Mouse (Mus musculus) midbrain, embryonic 11.5 days (tissue): Measurements from ENCODE around the gene Usb1. TPM values are rescaled to one million over a fixed set of nuclear protein-coding genes. Genes with fewer than 3 reads are reported as not detected.
A peak's percentile ranks its signal among the peaks of the same experiment; 100 is the strongest.
"Not testable (repeated sequence)": the region's sequence is repeated elsewhere in the genome, so short reads cannot be mapped to it uniquely, and the experiment has no call there.

ENCODE experiments used
- ATAC-seq: fragments of 200-750 bp; cut with Nextera tagmentation; 2 replicates; pipeline ENCODE4 v1.8.0; 2017; ENCODE audit warnings: moderate TSS enrichment, moderate library complexity; ENCODE audit not compliant: low FRiP score
- DNase-seq: peaks from one replicate; pipeline ENCODE4 v3.0.0; 2015; ENCODE audit warnings: low spot score; ENCODE audit errors: missing footprints
- H3K27ac ChIP-seq: fragments of 300-500 bp; sonication (generic); 2 replicates; pipeline ENCODE4 v1.5.1; 2014; ENCODE audit warnings: low read depth, low read length
- H3K27me3 ChIP-seq: fragments of 300-500 bp; sonication (generic); 2 replicates; pipeline ENCODE4 v1.6.1; 2014; ENCODE audit warnings: mild to moderate bottlenecking, low read length, moderate library complexity, mixed read lengths; ENCODE audit not compliant: control insufficient read depth, insufficient read depth
- H3K36me3 ChIP-seq: fragments of 300-500 bp; sonication (generic); 2 replicates; pipeline ENCODE4 v1.6.1; 2014; ENCODE audit warnings: mild to moderate bottlenecking, low read length, moderate library complexity, mixed read lengths; ENCODE audit not compliant: control insufficient read depth, insufficient read depth
- H3K4me1 ChIP-seq: fragments of 300-500 bp; sonication (generic); 2 replicates; pipeline ENCODE4 v1.6.1; 2014; ENCODE audit warnings: low read length; ENCODE audit not compliant: control insufficient read depth, insufficient read depth
- H3K4me2 ChIP-seq: fragments of 300-500 bp; sonication (generic); 2 replicates; pipeline ENCODE4 v1.6.1; 2014; ENCODE audit warnings: mild to moderate bottlenecking, moderate library complexity
- H3K4me3 ChIP-seq: fragments of 300-500 bp; sonication (generic); 2 replicates; pipeline ENCODE4 v1.5.1; 2014; ENCODE audit warnings: low read depth, low read length
- H3K9ac ChIP-seq: fragments of 300-500 bp; sonication (generic); 2 replicates; pipeline ENCODE4 v1.6.1; 2014; ENCODE audit warnings: low read length
- H3K9me3 ChIP-seq: fragments of 300-500 bp; sonication (generic); 2 replicates; pipeline ENCODE4 v1.6.1; 2016; ENCODE audit warnings: low read length; ENCODE audit not compliant: control insufficient read depth
- WGBS: fragments of 180-500 bp; shearing (Covaris S2); extraction: QIAGEN DNeasy Blood & Tissue Kit; methylation state at CpG from one replicate; pipeline ENCODE4 v1.1.7; 2014; 5-methylcytosine and 5-hydroxymethylcytosine counted together
- polyA plus RNA-seq: library from polyadenylated mRNA; unstranded; fragments of >200 nt; fragmentation: Nextera tagmentation; extraction: Ambion mirVana; gene quantifications from 2 replicates; pipeline ENCODE4 v1.2.1, GENCODE M21; 2014

Gene Usb1
- polyA plus RNA-seq, 1 experiment from 2014 or later: 37.6 TPM

DNA sequence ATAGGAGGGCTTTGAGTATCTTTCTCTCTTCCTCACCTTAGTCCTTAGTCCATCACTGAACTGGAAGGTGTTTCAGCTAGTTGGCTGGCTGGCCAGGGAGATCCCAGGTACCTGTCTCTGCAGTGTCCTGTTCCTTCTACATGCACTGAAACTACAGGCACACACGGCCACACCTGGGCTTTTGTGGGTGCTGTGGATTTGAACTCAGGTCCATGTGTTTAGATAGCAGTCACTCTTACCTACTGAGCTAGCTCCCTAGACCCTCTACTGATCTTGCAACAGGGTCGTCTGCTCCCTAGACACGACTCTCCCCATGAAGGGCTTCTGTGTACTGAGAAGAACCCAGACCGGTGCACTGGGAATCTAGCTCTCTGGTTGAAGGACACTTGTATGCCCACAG is 45.0 kb downstream of the Usb1 start:
- H3K9me3 ChIP-seq: no peaks in the 10 kb centered on the region
- ATAC-seq (no peak), DNase-seq (peak; percentile 51)
- no peaks in the 10 kb centered on the region for H3K27me3 ChIP-seq
- H3K4me3 ChIP-seq: no peak overlapping the region
- H3K36me3 ChIP-seq: peaks cover 2% of the 10 kb centered on the region; the same call in 1 of the 2 replicates
- no peak overlapping the region for H3K9ac ChIP-seq
- no peak overlapping the region for H3K4me2 ChIP-seq
- no peak overlapping the region for H3K27ac ChIP-seq
- 90% methylated on average over 4 of the region's 4 CpGs for WGBS
- no peaks in the 10 kb centered on the region for H3K4me1 ChIP-seq

DNA sequence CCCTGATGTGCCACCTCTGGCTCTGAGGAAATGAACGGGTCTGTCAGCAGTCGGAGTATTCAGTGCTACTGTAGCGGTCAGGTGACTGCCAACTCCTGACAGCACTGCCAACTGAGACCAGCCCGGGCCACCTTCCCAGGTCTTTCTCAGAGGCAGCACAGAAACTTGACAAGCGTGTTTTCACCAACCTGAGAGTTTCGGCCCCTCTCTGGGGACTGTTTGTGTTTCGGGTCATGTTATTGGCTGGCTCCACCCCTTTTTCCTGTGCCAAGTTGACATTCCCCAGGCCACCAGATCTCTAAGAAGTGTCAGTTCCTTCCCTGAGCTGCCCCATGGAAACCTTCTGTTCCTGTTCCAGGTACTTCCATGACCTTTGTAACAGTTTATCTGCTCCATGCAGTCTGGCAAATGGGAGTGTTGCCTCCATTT is 45.8 kb downstream of the Usb1 start:
- Histone ChIP-seq H3K9me3 (no peaks in the 10 kb centered on the region), H3K9ac (no peak overlapping the region), H3K4me3 (no peak overlapping the region), H3K4me1 (no peaks in the 10 kb centered on the region), H3K27me3 (no peaks in the 10 kb centered on the region), H3K4me2 (no peak overlapping the region), H3K27ac (no peak overlapping the region), H3K36me3 (peaks cover 2% of the 10 kb centered on the region; the same call in 1 of the 2 replicates)
- 62% methylated on average over 7 of the region's 7 CpGs for WGBS
- DNase-seq: no peak
- ATAC-seq: no peak

DNA sequence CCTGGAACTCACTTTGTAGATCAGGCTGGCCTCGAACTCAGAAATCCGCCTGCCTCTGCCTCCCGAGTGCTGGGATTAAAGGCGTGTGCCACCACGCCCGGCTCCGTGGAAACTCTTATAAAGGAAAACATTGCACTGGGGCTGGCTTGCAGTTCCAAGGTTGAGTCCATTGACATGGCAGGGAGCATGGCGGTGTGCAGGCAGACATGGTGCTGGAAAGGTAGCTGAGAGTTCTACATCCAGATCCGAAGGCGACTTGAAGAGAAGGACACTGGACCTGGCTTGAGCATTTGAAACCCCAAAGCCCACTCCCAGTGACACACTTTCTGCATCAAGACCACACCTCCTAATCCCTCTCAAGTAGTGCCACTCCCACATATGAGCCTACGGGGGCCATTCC is 46.8 kb downstream of the Usb1 start:
- H3K36me3 ChIP-seq, ATAC-seq, H3K27ac ChIP-seq, H3K27me3 ChIP-seq, H3K4me1 ChIP-seq, H3K9me3 ChIP-seq, H3K4me3 ChIP-seq, H3K4me2 ChIP-seq, H3K9ac ChIP-seq: not testable (repeated sequence)
- WGBS: 97% methylated on average over 11 of the region's 11 CpGs
- DNase-seq: peak; percentile 51

DNA sequence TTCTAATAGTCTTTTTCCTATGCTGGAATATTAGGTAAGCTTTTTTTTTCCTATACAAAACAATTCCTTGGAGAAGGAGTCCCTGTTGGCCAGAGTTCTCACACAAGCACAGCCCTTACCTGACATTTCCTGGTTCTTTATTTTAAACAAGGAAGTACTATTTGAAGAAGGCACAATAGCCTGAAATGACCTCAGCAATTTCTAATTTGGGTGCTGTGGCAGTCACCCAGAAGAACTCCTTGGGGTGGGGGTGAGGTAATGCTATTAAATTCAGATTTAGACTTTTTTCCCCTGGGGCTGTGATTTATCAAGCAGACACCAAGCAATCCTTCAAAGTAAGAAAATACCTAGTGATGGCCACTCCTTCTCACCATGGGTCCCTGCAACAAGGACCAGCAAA is 48.9 kb downstream of the Usb1 start:
- no peak for ATAC-seq
- H3K36me3 ChIP-seq: no peaks in the 10 kb centered on the region
- H3K27me3 ChIP-seq: no peaks in the 10 kb centered on the region
- no peak overlapping the region for H3K4me3 ChIP-seq
- H3K4me1 ChIP-seq: no peaks in the 10 kb centered on the region
- H3K9me3 ChIP-seq: no peaks in the 10 kb centered on the region
- DNase-seq: no peak
- no peak overlapping the region for H3K27ac ChIP-seq
- no peak overlapping the region for H3K9ac ChIP-seq
- no peak overlapping the region for H3K4me2 ChIP-seq

DNA sequence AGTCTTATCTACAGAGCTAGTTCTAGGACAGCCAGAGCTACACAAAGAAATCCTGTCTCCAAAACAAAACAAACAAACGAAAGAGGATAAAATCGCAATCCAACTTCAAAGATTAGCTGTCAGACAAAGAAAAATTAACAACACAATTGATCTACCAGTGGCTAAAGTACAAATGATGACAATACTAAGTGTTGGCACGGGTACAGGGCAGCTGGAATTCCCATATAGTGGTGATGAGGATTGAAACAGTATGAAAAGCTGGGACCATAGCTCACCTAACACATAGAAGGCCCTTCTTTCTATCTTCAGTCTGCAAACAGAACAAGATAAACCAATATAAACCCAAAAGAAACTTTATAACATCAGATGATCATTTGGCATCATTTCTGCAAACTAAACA is 49.5 kb downstream of the Usb1 start:
- peak; percentile 68 for DNase-seq
- H3K36me3 ChIP-seq: no peaks in the 10 kb centered on the region
- no peak for ATAC-seq
- H3K27ac ChIP-seq: no peak overlapping the region
- no peaks in the 10 kb centered on the region for H3K9me3 ChIP-seq
- H3K4me3 ChIP-seq: no peak overlapping the region
- no peak overlapping the region for H3K9ac ChIP-seq
- no peaks in the 10 kb centered on the region for H3K4me1 ChIP-seq
- no peaks in the 10 kb centered on the region for H3K27me3 ChIP-seq
- WGBS: 86% methylated on average over 3 of the region's 3 CpGs
- H3K4me2 ChIP-seq: no peak overlapping the region

DNA sequence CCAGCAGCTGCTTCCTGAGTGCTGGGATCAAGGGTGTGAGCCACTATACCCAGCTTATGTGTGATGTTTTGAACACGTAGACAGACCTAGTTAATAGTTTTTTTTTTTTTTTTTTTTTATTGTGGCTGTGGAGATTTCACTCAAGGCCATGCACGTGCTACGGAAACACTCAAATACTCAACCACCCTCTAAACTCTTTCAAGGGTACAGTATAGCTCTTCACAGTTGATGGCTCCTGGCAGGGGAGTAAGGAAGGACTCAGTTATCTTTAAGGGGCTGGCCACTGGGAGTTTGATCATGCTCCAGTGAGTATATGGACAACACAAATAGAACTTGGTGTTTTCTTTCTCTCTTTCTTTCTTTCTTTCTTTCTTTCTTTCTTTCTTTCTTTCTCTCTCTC is 52.4 kb downstream of the Usb1 start:
- H3K4me3 ChIP-seq: no peak overlapping the region
- H3K36me3 ChIP-seq: no peaks in the 10 kb centered on the region
- no peaks in the 10 kb centered on the region for H3K4me1 ChIP-seq
- no peak overlapping the region for H3K27ac ChIP-seq
- no peak overlapping the region for H3K4me2 ChIP-seq
- ATAC-seq: no peak
- no peaks in the 10 kb centered on the region for H3K9me3 ChIP-seq
- WGBS: 90% methylated on average over 3 of the region's 3 CpGs
- peak; percentile 65 for DNase-seq
- no peak overlapping the region for H3K9ac ChIP-seq
- no peaks in the 10 kb centered on the region for H3K27me3 ChIP-seq

DNA sequence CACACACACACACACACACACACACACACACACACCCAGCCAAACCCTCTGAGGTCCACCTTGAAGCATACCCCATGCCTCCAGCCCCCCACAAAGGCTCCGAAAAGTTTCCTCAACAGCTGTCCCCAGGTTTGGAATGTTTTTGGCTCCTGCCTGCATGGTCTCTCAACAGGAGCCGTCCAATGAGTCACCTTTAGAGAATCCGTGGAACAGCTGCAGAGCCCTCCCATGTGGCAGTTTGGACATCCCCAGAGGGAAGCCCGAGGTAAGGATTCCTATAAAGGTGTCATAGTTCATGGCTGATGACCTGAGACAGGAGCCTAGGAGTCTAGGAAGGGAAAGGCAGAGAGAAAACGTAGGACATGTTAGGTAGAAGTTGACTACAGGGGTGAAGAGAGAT is 54.0 kb downstream of the Usb1 start:
- no peaks in the 10 kb centered on the region for H3K36me3 ChIP-seq

DNA sequence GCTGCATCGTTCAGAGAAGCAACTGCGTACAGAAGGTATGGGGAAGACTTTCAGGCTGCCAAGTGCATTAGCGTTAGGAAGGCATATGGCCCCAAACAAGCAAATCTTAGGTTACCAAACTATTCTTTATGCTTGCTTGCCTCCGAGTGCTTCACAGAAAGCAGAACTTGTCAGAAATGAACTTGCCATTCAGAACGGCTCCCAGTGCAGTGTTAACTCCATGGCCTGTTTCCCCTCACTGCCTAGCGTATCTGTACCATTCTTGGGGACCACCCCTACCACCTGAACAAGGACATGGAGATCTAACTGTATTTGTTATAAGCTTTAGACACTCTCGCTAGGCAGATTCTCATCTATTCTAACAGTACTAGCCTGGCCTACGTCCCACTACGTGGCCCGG is 55.1 kb downstream of the Usb1 start:
- no peak overlapping the region for H3K27ac ChIP-seq
- ATAC-seq (no peak), DNase-seq (peak; percentile 54)
- H3K9ac ChIP-seq: no peak overlapping the region
- H3K4me2 ChIP-seq: no peak overlapping the region
- no peaks in the 10 kb centered on the region for H3K4me1 ChIP-seq
- no peak overlapping the region for H3K4me3 ChIP-seq
- H3K36me3 ChIP-seq: no peaks in the 10 kb centered on the region
- no peaks in the 10 kb centered on the region for H3K9me3 ChIP-seq
- 93% methylated on average over 10 of the region's 10 CpGs for WGBS
- no peaks in the 10 kb centered on the region for H3K27me3 ChIP-seq

More for the DNA sequence above, 54.0 kb downstream of the Usb1 start:
- Histone ChIP-seq H3K4me3 (no peak overlapping the region), H3K4me2 (no peak overlapping the region), H3K27me3 (no peaks in the 10 kb centered on the region), H3K27ac (no peak overlapping the region), H3K4me1 (no peaks in the 10 kb centered on the region), H3K9me3 (no peaks in the 10 kb centered on the region), H3K9ac (no peak overlapping the region)
- no peak for ATAC-seq
- peak; percentile 53 for DNase-seq
- WGBS: 73% methylated on average over 5 of the region's 5 CpGs

DNA sequence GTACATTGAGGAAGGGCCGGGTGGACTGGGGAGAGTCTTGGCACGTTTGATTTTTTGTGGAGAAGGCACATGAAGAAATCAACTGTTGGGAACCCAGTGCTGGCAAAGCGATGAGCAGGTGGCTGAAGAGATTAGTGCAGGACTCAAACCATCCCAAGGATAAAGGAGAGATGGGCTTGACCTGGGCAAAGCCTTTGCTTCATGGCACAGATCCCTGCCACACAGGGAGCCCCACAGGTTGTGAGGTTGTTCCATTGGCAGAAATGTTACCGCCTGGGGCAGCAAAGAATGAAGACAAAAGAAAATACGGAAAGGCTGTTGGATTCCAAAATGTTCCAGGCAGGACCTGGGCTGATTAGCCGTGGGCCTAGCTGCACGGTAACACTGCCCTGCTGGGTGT is 55.9 kb downstream of the Usb1 start:
- WGBS: 83% methylated on average over 7 of the region's 7 CpGs
- no peak for ATAC-seq
- H3K4me2 ChIP-seq: no peak overlapping the region

DNA sequence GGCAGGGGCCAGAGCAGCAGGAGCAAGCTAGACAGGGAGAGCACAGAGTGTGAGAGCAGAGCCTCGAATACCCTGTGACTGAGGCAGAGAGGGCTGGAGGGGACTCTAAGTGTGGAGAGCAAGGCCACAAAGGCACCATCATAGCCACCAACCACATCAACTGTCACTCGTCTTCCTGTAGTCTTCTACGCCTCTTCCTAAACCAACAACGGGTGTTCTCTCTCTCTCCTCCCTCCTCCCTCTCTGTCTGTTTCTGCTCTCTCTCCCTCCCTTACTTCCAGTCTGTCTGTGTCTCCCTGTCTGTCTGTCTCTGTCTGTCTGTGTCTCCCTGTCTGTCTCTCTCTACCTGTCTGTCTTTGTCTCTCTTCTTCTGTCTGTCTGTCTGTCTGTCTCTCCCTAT is 58.2 kb downstream of the Usb1 start:
- Histone ChIP-seq H3K27ac (no peak overlapping the region), H3K9me3 (no peaks in the 10 kb centered on the region), H3K9ac (no peak overlapping the region), H3K4me3 (no peak overlapping the region), H3K36me3 (no peaks in the 10 kb centered on the region), H3K4me1 (peaks cover 3% of the 10 kb centered on the region; the same call in 1 of the 2 replicates), H3K27me3 (no peaks in the 10 kb centered on the region), H3K4me2 (no peak overlapping the region)
- DNase-seq: peak; percentile 35
- no peak for ATAC-seq
- 73% methylated on average over 4 of the region's 4 CpGs for WGBS

More for the DNA sequence above, 55.9 kb downstream of the Usb1 start:
- DNase-seq: no peak
- H3K36me3 ChIP-seq: no peaks in the 10 kb centered on the region
- H3K9me3 ChIP-seq: no peaks in the 10 kb centered on the region
- no peaks in the 10 kb centered on the region for H3K27me3 ChIP-seq
- H3K4me1 ChIP-seq: no peaks in the 10 kb centered on the region
- H3K9ac ChIP-seq: no peak overlapping the region
- H3K4me3 ChIP-seq: no peak overlapping the region
- H3K27ac ChIP-seq: no peak overlapping the region
